Mouse (Mus musculus): Measurements from ENCODE around the gene Lpar1. TPM values are rescaled to one million over a fixed set of nuclear protein-coding genes. Genes with fewer than 3 reads are reported as not detected.

The Lpar1 gene
- polyA plus RNA-seq, 1 experiment from 2014 or later, result 5.2 TPM

Small RNA genes within 50 kb of the gene (microRNA-seq; reads per million reads assigned to microRNA genes)
- 0.85 reads per million for gene Mir3095

Other genes starting within 250 kb of the Lpar1 start
- gene Olfr267, start 233.8 kb upstream of the Lpar1 start, polyA plus RNA-seq (2014; fragmentation: Nextera tagmentation; extraction: Ambion mirVana), result 0.21 TPM in 1 of 2 replicates, not detected in the other

All from neural tube, embryonic 14.5 days (tissue).